Mouse (Mus musculus) liver, embryonic 14.5 days (tissue): ENCODE results near the gene Cotl1.

Experiments used
- CTCF ChIP-seq: IDR thresholded peaks from 2 replicates; pipeline ENCODE4 v1.5.1; 2016; ENCODE audit warnings: antibody characterized with exemption, low read depth, control low read depth
- EP300 ChIP-seq: IDR thresholded peaks from 2 replicates; pipeline ENCODE4 v1.6.1; 2016; ENCODE audit warnings: antibody characterized with exemption, low read depth

DNA sequence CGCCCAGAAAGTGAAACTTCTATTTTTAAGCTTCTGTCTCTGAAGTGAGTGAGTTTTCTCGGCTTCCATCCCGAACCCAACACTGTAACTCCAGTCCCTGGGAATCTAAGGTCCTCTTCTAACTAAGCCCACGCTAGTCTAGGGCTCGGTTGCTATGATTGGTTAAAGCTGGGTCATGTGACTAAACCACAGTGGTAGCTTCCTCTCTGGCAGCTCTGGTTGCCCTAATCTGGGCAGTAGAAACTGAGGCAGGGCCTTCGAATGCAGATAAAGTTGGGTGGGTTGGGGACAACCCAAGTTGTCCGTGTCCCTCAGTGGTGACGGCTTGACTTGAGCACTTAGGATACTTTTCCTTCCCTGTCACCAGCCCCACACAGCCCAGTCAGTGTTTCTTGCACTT lies 13.2 kb upstream of the Cotl1 start:
- no peak for TF ChIP-seq CTCF
- TF ChIP-seq EP300 = no peak
